Mouse (Mus musculus) liver, adult (tissue): ENCODE data around the gene Grip2.

Experiments used
- GATA4 ChIP-seq: IDR thresholded peaks from 2 replicates; pipeline ENCODE4 v1.6.1; 2014; ENCODE audit warnings: mild to moderate bottlenecking, low read length; ENCODE audit not compliant: insufficient replicate concordance

Grip2 gene

GRCm38 (mm10) chr6:91827016-91827570 lies at the start of gene Grip2:
Grip2 (minus strand) TSS chr6:91827250.
- TF ChIP-seq GATA4: no peak

- TF ChIP-seq GATA4: no peak
Observed at GRCm38 (mm10) chr6:91872781-91873180, 45.7 kb upstream of the Grip2 start.

DNA sequence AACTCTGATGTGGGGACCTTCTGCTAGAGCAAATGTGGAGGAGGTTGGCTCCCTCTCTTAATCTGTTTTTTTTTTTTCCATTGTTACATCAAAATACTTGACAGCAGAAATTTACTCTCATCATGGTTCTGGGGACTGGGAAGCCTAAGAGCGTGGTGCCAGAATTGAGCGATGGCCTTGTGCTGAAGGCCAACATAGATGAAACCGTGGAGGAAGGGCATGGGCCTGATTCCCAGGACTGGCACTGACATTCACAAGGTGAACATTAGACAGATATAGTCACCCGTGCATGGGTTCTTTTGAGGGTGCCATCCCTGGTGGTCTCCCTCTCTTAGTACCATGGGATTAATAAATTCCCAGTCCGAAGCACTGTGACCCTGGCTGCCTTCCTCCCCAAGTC lies 41.0 kb upstream of the Grip2 start:
- no peak for TF ChIP-seq GATA4

DNA sequence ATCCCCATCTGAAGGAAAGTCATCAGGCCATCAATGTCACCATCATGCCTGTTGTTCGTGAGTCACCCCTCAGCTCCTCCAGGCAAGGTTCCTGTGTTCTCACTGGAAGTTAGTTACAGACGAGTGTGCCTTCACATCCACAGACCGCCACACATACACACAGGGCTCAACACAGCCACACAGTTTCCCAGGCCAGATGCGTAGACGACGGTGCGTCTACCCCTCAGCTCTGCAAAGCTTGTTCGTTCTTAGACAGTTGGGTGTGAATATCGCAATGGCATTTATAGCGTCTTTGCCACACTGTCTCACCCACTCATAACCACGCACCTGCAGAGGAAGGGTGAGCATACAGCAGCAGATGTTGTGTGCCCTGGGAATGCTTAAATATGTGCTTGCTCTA lies 38.6 kb upstream of the Grip2 start:
- TF ChIP-seq GATA4: no peak

DNA sequence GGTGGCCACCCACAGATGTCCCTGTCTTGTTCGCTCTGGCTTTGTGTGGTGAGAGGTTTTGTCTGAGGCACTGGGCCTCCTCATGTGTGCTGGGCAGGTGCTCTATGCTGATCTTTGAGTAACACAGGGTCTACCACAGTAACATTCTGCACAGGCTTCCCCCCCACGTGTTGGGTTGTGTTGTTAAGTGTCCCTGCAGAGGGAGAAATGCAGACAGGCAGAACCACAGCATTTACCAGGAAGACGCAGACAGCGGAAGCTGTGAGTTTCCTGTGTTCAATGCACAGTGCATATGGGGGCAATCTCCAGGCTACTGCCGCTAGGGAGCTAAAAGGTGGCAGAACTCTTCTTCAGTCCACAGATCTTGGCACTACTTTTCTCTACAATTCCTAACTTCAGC lies 37.5 kb upstream of the Grip2 start:
- no peak for TF ChIP-seq GATA4

- no peak for TF ChIP-seq GATA4
Observed at GRCm38 (mm10) chr6:91862848-91863247, 35.8 kb upstream of the Grip2 start.

GRCm38 (mm10) chr6:91858339-91858738 lies 31.3 kb upstream of the Grip2 start:
- TF ChIP-seq GATA4: no peak

- no peak for TF ChIP-seq GATA4
Observed at GRCm38 (mm10) chr6:91852550-91852949, 25.5 kb upstream of the Grip2 start.

GRCm38 (mm10) chr6:91843628-91844153 lies 16.6 kb upstream of the Grip2 start:
- TF ChIP-seq GATA4: no peak

DNA sequence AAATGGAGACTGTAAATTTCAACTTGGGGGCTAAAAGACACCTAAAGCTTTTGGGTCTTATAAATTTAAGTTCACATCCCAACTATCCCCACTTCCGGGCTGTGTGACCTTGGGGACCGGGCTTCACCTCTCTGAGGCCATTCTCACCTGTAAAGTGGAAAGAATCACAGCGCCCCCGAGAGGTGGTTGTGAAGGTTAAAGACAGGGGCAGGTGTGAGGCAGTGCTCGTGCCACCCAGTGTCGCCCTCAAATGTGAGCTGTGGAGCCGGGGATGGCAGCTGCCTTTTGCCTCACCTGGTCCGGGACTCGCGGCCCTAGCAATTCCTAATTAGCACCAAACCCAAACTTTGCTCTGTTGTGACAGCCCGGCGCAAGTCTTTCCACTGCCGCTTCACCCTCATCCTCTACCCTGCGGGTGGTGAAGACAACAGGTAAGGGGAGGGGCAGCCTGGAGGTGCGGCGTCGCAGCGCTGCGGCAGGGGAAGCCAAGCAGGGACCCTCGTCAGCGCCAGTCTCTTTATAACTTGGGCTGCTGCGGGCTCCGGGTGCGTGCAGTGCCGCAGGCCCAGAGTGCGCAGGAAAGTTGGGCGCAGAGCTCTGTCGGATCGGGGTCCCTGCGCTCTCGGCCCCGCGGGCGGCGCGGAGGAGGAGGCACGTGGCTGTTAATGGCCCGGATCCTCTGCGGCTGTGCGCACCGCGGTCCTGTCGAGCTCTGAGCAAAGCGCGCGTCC lies 16.0 kb upstream of the Grip2 start:
- TF ChIP-seq GATA4: no peak

DNA sequence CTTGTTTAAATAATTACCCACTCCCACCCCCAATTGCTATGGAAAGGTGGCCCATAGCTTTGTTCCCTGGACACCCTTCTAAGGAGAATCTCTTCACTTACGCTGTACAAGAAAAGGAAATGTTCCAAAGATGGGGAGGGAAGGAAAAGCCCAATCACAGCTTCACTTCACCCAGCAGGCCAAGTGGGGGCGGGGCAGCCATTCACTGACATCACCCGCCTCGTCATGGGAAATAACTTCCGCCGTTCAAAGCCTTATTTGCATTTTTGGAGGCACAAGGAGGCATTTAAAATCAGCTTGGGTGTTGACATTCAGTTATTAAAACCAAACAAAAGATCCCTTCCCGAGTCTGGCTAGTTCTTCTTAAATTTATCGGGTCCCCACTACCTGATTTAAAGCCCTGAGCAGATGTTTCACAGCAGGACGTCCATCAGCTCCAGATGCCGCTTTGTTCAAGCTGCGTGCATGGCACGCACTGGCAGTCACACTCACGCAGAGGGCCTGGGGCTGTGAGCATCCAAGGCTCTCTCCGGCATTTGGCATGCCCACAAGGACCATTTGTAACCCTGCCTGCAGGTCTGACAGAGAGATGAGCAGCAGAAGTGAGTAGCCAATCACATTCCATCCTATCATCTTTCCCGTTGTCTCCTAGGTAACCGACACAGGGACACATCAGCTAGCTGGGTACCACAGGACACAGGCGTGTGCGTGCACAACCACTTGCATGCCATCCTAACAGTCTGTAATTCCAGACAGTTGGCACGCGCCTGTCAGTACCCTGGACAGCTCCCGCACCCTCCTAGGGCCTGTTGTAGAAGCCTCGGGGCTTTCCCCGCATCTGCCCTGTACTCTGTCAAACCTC lies 12.2 kb upstream of the Grip2 start:
- TF ChIP-seq GATA4: no peak

- TF ChIP-seq GATA4: no peak
Observed at GRCm38 (mm10) chr6:91832863-91833440, 5.9 kb upstream of the Grip2 start.

GRCm38 (mm10) chr6:91827926-91828325 lies 876 bp upstream of the Grip2 start:
- TF ChIP-seq GATA4: no peak

DNA sequence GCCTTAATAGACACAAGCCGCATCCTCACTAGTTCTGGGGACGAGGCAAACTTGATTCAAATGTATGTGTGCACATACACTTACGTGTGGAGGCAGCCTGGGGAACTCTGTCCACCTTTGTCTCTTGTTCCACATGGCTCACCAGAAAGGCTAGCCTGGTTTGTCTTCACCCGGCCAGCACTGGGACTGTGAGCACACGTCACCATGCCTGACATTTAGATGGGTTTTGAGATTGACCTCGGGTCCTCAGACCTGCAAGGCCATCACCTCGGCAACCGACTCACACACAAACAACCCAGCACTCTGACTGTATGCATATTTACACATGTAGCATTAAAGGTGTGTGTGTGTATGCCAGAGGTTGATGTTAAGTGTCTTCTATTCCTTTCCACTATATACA lies 8.8 kb downstream of the Grip2 start:
- no peak for TF ChIP-seq GATA4

DNA sequence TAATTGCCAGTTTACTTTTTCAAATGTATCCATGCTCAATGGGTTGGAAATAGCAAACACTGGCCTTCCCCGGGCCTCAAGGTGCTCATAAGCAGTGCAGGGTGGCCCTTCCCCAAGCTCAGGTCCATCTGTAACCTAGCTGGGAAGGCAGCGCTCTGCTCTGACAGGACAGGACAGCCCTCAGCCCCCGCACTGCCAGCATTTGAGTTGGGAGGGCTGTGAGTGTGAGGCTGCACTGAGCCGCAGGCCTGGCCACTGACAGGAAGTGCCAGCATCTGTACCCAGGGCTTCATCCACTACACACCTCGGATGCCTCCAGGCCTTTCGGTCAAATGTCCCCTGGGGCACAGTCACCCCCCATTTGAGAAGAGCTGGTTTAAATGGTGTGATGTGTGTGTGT lies 11.1 kb downstream of the Grip2 start:
- TF ChIP-seq GATA4: no peak
